Mouse (Mus musculus) forebrain, embryonic 13.5 days (tissue): ENCODE measurements around the gene Atxn2. TPM values are rescaled to one million over a fixed set of nuclear protein-coding genes. Genes with fewer than 3 reads are reported as not detected.
A peak's percentile ranks its signal among the peaks of the same experiment; 100 is the strongest.

Experiments
- ATAC-seq: fragments of 200-750 bp; cut with Nextera tagmentation; 2 replicates; pipeline ENCODE4 v1.8.0; 2017
- H3K27ac ChIP-seq: fragments of 300-500 bp; sonication (generic); 2 replicates; pipeline ENCODE4 v1.5.1; 2015; ENCODE audit warnings: inconsistent platforms, mild to moderate bottlenecking, moderate library complexity
- H3K27me3 ChIP-seq: fragments of 300-500 bp; sonication (generic); 2 replicates; pipeline ENCODE4 v1.6.1; 2015; ENCODE audit warnings: mild to moderate bottlenecking, inconsistent platforms
- H3K36me3 ChIP-seq: fragments of 300-500 bp; sonication (generic); 2 replicates; pipeline ENCODE4 v1.6.1; 2015; ENCODE audit warnings: mild to moderate bottlenecking, inconsistent platforms; ENCODE audit not compliant: poor library complexity, severe bottlenecking
- H3K4me1 ChIP-seq: fragments of 300-500 bp; sonication (generic); 2 replicates; pipeline ENCODE4 v1.6.1; 2015; ENCODE audit warnings: inconsistent platforms
- H3K4me2 ChIP-seq: fragments of 300-500 bp; sonication (generic); 2 replicates; pipeline ENCODE4 v1.6.1; 2015; ENCODE audit warnings: inconsistent platforms, mild to moderate bottlenecking, moderate library complexity
- H3K4me3 ChIP-seq: fragments of 300-500 bp; sonication (generic); 2 replicates; pipeline ENCODE4 v1.5.1; 2015; ENCODE audit warnings: mild to moderate bottlenecking, inconsistent platforms
- H3K9ac ChIP-seq: fragments of 300-500 bp; sonication (generic); 2 replicates; pipeline ENCODE4 v1.6.1; 2015; ENCODE audit warnings: mild to moderate bottlenecking, inconsistent platforms
- H3K9me3 ChIP-seq: fragments of 300-500 bp; sonication (generic); replicated peaks from 2 replicates; pipeline ENCODE4 v1.6.1; 2016; ENCODE audit warnings: inconsistent platforms
- WGBS: fragments of 180-500 bp; shearing (Covaris S2); methylation state at CpG from one replicate; pipeline ENCODE4 v1.1.7; 2015; 5-methylcytosine and 5-hydroxymethylcytosine counted together
- polyA plus RNA-seq: library from polyadenylated mRNA; unstranded; fragments of >200 nt; fragmentation: Nextera tagmentation; extraction: Ambion mirVana; gene quantifications from 2 replicates; pipeline ENCODE4 v1.2.1, GENCODE M21; 2015

Gene Atxn2
- polyA plus RNA-seq, 1 experiment from 2014 or later, result 57.2 TPM

- Histone ChIP-seq H3K9me3 (no peaks in the 10 kb centered on the region), H3K9ac (no peak overlapping the region), H3K4me3 (no peak overlapping the region), H3K27ac (no peak overlapping the region), H3K4me2 (no peak overlapping the region), H3K27me3 (no peaks in the 10 kb centered on the region), H3K4me1 (no peaks in the 10 kb centered on the region), H3K36me3 (peaks cover 56% of the 10 kb centered on the region)
- WGBS, result 91% methylated on average over 3 of the region's 3 CpGs
- ATAC-seq, result no peak
Observed at GRCm38 (mm10) chr5:121771611-121772010, 60.5 kb downstream of the Atxn2 start.

GRCm38 (mm10) chr5:121778485-121779119 lies 67.5 kb downstream of the Atxn2 start:
- peak; percentile 81 for ATAC-seq
- Histone ChIP-seq H3K36me3 (peaks cover 57% of the 10 kb centered on the region), H3K4me2 (no peak overlapping the region), H3K9ac (0 out of 2 replicates have a peak overlapping the region, but pooled peaks have one; percentile 18), H3K9me3 (no peaks in the 10 kb centered on the region), H3K4me1 (peaks cover 13% of the 10 kb centered on the region), H3K27ac (peak overlapping the region; percentile 81), H3K27me3 (no peaks in the 10 kb centered on the region), H3K4me3 (no peak overlapping the region)
- 40% methylated on average over 7 of the region's 7 CpGs for WGBS

- Histone ChIP-seq H3K36me3 (peaks cover 58% of the 10 kb centered on the region), H3K4me3 (no peak overlapping the region), H3K27ac (no peak overlapping the region), H3K9me3 (no peaks in the 10 kb centered on the region), H3K4me1 (peaks cover 19% of the 10 kb centered on the region), H3K4me2 (no peak overlapping the region), H3K27me3 (no peaks in the 10 kb centered on the region), H3K9ac (no peak overlapping the region)
- no peak for ATAC-seq
- WGBS, result 81% methylated on average over 5 of the region's 5 CpGs
Observed at GRCm38 (mm10) chr5:121780180-121780579, 69.0 kb downstream of the Atxn2 start.

GRCm38 (mm10) chr5:121782467-121782866 lies 71.3 kb downstream of the Atxn2 start:
- Histone ChIP-seq H3K4me2 (no peak overlapping the region), H3K9me3 (no peaks in the 10 kb centered on the region), H3K4me3 (no peak overlapping the region), H3K27me3 (no peaks in the 10 kb centered on the region), H3K36me3 (peaks cover 62% of the 10 kb centered on the region), H3K4me1 (peaks cover 19% of the 10 kb centered on the region), H3K9ac (no peak overlapping the region), H3K27ac (no peak overlapping the region)
- no peak for ATAC-seq
- WGBS, result 53% methylated on average over 4 of the region's 4 CpGs

GRCm38 (mm10) chr5:121783862-121784500 lies 72.8 kb downstream of the Atxn2 start:
- H3K9ac ChIP-seq, result no peak overlapping the region
- ATAC-seq, result no peak
- no peak overlapping the region for H3K4me2 ChIP-seq
- no peaks in the 10 kb centered on the region for H3K27me3 ChIP-seq
- peaks cover 10% of the 10 kb centered on the region for H3K4me1 ChIP-seq
- 71% methylated on average over 10 of the region's 10 CpGs for WGBS
- peaks cover 60% of the 10 kb centered on the region for H3K36me3 ChIP-seq
- no peak overlapping the region for H3K4me3 ChIP-seq
- 0 out of 2 replicates have a peak overlapping the region, but pooled peaks have one; percentile 27 for H3K27ac ChIP-seq
- H3K9me3 ChIP-seq, result no peaks in the 10 kb centered on the region

- 92% methylated on average over 5 of the region's 5 CpGs for WGBS
- no peak overlapping the region for H3K27ac ChIP-seq
- H3K36me3 ChIP-seq, result peaks cover 64% of the 10 kb centered on the region
- H3K4me2 ChIP-seq, result no peak overlapping the region
- no peaks in the 10 kb centered on the region for H3K9me3 ChIP-seq
- no peak for ATAC-seq
- no peak overlapping the region for H3K9ac ChIP-seq
- no peak overlapping the region for H3K4me3 ChIP-seq
- H3K4me1 ChIP-seq, result no peaks in the 10 kb centered on the region
- H3K27me3 ChIP-seq, result no peaks in the 10 kb centered on the region
Observed at GRCm38 (mm10) chr5:121791026-121791425, 79.9 kb downstream of the Atxn2 start.

- 84% methylated on average over 3 of the region's 3 CpGs for WGBS
Observed at GRCm38 (mm10) chr5:121795800-121796199, 84.7 kb downstream of the Atxn2 start.

GRCm38 (mm10) chr5:121798447-121798846 lies 87.3 kb downstream of the Atxn2 start:
- no peak for ATAC-seq
- no peaks in the 10 kb centered on the region for H3K27me3 ChIP-seq
- H3K9me3 ChIP-seq, result no peaks in the 10 kb centered on the region
- H3K4me2 ChIP-seq, result no peak overlapping the region
- H3K36me3 ChIP-seq, result peaks cover 76% of the 10 kb centered on the region
- no peaks in the 10 kb centered on the region for H3K4me1 ChIP-seq
- WGBS, result 99% methylated on average over 2 of the region's 2 CpGs
- no peak overlapping the region for H3K4me3 ChIP-seq
- no peak overlapping the region for H3K27ac ChIP-seq
- H3K9ac ChIP-seq, result no peak overlapping the region

More at GRCm38 (mm10) chr5:121795800-121796199, 84.7 kb downstream of the Atxn2 start:
- H3K4me1 ChIP-seq, result no peaks in the 10 kb centered on the region
- H3K4me2 ChIP-seq, result no peak overlapping the region
- H3K36me3 ChIP-seq, result peaks cover 71% of the 10 kb centered on the region
- no peak overlapping the region for H3K4me3 ChIP-seq
- no peak overlapping the region for H3K27ac ChIP-seq
- no peaks in the 10 kb centered on the region for H3K27me3 ChIP-seq
- no peaks in the 10 kb centered on the region for H3K9me3 ChIP-seq
- H3K9ac ChIP-seq, result no peak overlapping the region
- no peak for ATAC-seq

GRCm38 (mm10) chr5:121807186-121807585 lies 96.0 kb downstream of the Atxn2 start:
- H3K4me2 ChIP-seq, result no peak overlapping the region
- peaks cover 4% of the 10 kb centered on the region; the same call in 1 of the 2 replicates for H3K4me1 ChIP-seq
- 79% methylated on average over 3 of the region's 3 CpGs for WGBS
- H3K27ac ChIP-seq, result no peak overlapping the region
- H3K36me3 ChIP-seq, result peaks cover 67% of the 10 kb centered on the region
- no peak overlapping the region for H3K4me3 ChIP-seq
- no peaks in the 10 kb centered on the region for H3K9me3 ChIP-seq
- no peak overlapping the region for H3K9ac ChIP-seq
- ATAC-seq, result no peak
- H3K27me3 ChIP-seq, result no peaks in the 10 kb centered on the region

GRCm38 (mm10) chr5:121808202-121808601 lies 97.1 kb downstream of the Atxn2 start:
- WGBS, result 97% methylated on average over 2 of the region's 2 CpGs
- ATAC-seq, result no peak

GRCm38 (mm10) chr5:121809667-121810224 lies 98.6 kb downstream of the Atxn2 start:
- H3K36me3 ChIP-seq, result peaks cover 65% of the 10 kb centered on the region

More at GRCm38 (mm10) chr5:121808202-121808601, 97.1 kb downstream of the Atxn2 start:
- Histone ChIP-seq H3K4me2 (no peak overlapping the region), H3K9me3 (no peaks in the 10 kb centered on the region), H3K4me3 (no peak overlapping the region), H3K4me1 (peaks cover 4% of the 10 kb centered on the region; the same call in 1 of the 2 replicates), H3K36me3 (peaks cover 68% of the 10 kb centered on the region), H3K9ac (no peak overlapping the region), H3K27ac (no peak overlapping the region), H3K27me3 (no peaks in the 10 kb centered on the region)

More at GRCm38 (mm10) chr5:121809667-121810224, 98.6 kb downstream of the Atxn2 start:
- Histone ChIP-seq H3K9ac (no peak overlapping the region), H3K4me1 (peaks cover 4% of the 10 kb centered on the region; the same call in 1 of the 2 replicates), H3K27me3 (no peaks in the 10 kb centered on the region), H3K9me3 (no peaks in the 10 kb centered on the region), H3K4me3 (no peak overlapping the region), H3K4me2 (no peak overlapping the region), H3K27ac (peak overlapping the region; percentile 0; the same call in 1 of the 2 replicates)
- WGBS, result 85% methylated on average over 5 of the region's 5 CpGs
- ATAC-seq, result no peak
